Mouse (Mus musculus) G1E-ER4 (cell line): ENCODE results near the gene Clcn1. TPM values are rescaled to one million over a fixed set of nuclear protein-coding genes. Genes with fewer than 3 reads are reported as not detected.

ENCODE experiments used
- GATA1 ChIP-seq: IDR thresholded peaks from one replicate; pipeline ENCODE4 v1.8.0; 2012; ENCODE audit warnings: low read length, inconsistent platforms
- polyA plus RNA-seq: library from polyadenylated mRNA; stranded (reverse); fragments of >175 nt; gene quantifications from 2 replicates; pipeline ENCODE4 v1.2.3, GENCODE M21; 2012

Gene Clcn1
- polyA plus RNA-seq, 1 experiment = not detected

DNA sequence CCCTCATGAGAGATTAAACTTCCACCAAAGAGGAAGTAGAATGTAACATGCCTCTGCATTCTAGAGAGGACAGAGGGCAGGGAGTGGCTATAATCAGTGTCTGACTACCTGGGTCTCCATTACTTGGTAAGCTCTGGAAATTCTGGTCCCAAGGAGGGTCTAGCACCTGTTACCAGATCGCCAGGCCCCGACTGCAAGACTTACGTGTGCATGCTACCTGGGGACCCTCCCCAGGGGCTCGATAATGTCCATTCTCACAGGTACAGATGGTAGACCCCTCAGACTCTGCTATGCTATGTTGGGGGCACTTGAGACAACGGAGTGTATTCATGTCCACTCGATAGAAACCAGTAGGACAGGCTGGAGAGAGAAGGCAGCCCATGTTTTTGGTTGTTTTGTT lies 78.7 kb downstream of the Clcn1 start:
- TF ChIP-seq GATA1 = no peak

Other genes with a start within 250 kb of the Clcn1 start
- gene Sva, start 248.3 kb upstream of the Clcn1 start, polyA plus RNA-seq = not detected in 2 replicates
- gene Tas2r139, start 145.7 kb upstream of the Clcn1 start, polyA plus RNA-seq = not detected in 2 replicates
- not detected in 2 replicates for gene Tas2r144, start 71.4 kb upstream of the Clcn1 start, polyA plus RNA-seq
- gene Gstk1, start 40.8 kb upstream of the Clcn1 start, polyA plus RNA-seq = not detected in 2 replicates
- not detected in 2 replicates for gene Tmem139, start 24.7 kb upstream of the Clcn1 start, polyA plus RNA-seq
- gene Casp2, start 21.7 kb upstream of the Clcn1 start, polyA plus RNA-seq = 4.3 and 6.7 TPM in 2 replicates
- gene Fam131b, start 38.0 kb downstream of the Clcn1 start, polyA plus RNA-seq = not detected in 2 replicates
- gene Zyx, start 62.9 kb downstream of the Clcn1 start, polyA plus RNA-seq = 387 and 522 TPM in 2 replicates
- not detected in 2 replicates for gene Epha1, start 86.6 kb downstream of the Clcn1 start, polyA plus RNA-seq
- gene Tas2r143, start 113.6 kb downstream of the Clcn1 start, polyA plus RNA-seq = not detected in 2 replicates
- gene Tas2r135, start 118.7 kb downstream of the Clcn1 start, polyA plus RNA-seq = not detected in 2 replicates
- gene Tas2r126, start 147.8 kb downstream of the Clcn1 start, polyA plus RNA-seq = not detected in 2 replicates
- gene Olfr458, start 178.5 kb downstream of the Clcn1 start, polyA plus RNA-seq = not detected in 2 replicates
- not detected in 2 replicates for gene Olfr457, start 189.7 kb downstream of the Clcn1 start, polyA plus RNA-seq
- gene Olfr456, start 200.5 kb downstream of the Clcn1 start, polyA plus RNA-seq = not detected in 2 replicates